Mouse (Mus musculus): ENCODE results near the gene Npnt. TPM values are rescaled to one million over a fixed set of nuclear protein-coding genes. Genes with fewer than 3 reads are reported as not detected.

The Npnt gene
- polyA plus RNA-seq, 1 experiment from 2014 or later: 6.4 TPM

- 73% methylated on average over 3 of the region's 3 CpGs for WGBS
- Histone ChIP-seq H3K9ac (ENCODE audit: low read length) (no peak overlapping the region), H3K4me2 (ENCODE audit: low read length) (no peak overlapping the region), H3K27ac (ENCODE audit: low read depth, low read length) (no peak overlapping the region), H3K4me3 (ENCODE audit: low read depth, low read length) (no peak overlapping the region), H3K36me3 (ENCODE audit: control insufficient read depth, insufficient read depth, low read length) (no peaks in the 10 kb centered on the region), H3K9me3 (replicated peaks; ENCODE audit: control insufficient read depth, low read length) (no peaks in the 10 kb centered on the region), H3K4me1 (ENCODE audit: control insufficient read depth, insufficient read depth, low read length) (0 out of 2 replicates have a peak, but pooled peaks cover 4% of the 10 kb centered on the region), H3K27me3 (replicated peaks; ENCODE audit: control insufficient read depth, insufficient read depth, low read length) (peaks cover 4% of the 10 kb centered on the region; the same call in 1 of the 2 replicates)
- ATAC-seq (no peak), DNase-seq (ENCODE audit: low spot score) (no peak)
Observed at GRCm38 (mm10) chr3:132944609-132945008, 5.5 kb downstream of the Npnt start.

- H3K36me3 ChIP-seq (ENCODE audit: control insufficient read depth, insufficient read depth, low read length): no peaks in the 10 kb centered on the region
- DNase-seq (ENCODE audit: low spot score) (no peak), ATAC-seq (no peak)
Observed at GRCm38 (mm10) chr3:132944193-132944592, 5.9 kb downstream of the Npnt start.

DNA sequence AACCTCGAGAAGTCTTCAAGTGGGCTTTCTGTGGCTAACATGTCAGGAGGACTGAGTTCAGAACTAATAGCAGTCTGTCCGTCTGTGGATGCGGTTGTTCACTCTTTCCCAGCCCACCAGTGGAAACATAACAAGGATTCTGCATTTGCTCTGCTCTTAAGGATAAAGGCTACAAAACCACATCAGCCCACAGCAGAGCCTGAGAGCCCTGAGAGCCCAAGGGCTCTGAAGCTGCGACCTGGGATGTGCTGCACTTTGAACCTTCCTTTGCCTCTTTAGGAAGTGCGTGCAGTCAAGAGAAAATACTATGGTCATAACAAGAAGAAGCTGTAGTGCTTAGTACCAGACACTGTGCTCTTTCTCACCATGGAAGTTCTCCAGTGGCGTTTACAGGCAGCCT is 7.3 kb downstream of the Npnt start:
- Histone ChIP-seq H3K4me1 (ENCODE audit: control insufficient read depth, insufficient read depth, low read length) (no peaks in the 10 kb centered on the region), H3K4me3 (ENCODE audit: low read depth, low read length) (no peak overlapping the region), H3K4me2 (ENCODE audit: low read length) (no peak overlapping the region), H3K9ac (ENCODE audit: low read length) (no peak overlapping the region), H3K36me3 (ENCODE audit: control insufficient read depth, insufficient read depth, low read length) (no peaks in the 10 kb centered on the region), H3K27ac (ENCODE audit: low read depth, low read length) (no peak overlapping the region), H3K9me3 (replicated peaks; ENCODE audit: control insufficient read depth, low read length) (no peaks in the 10 kb centered on the region), H3K27me3 (replicated peaks; ENCODE audit: control insufficient read depth, insufficient read depth, low read length) (no peaks in the 10 kb centered on the region)
- ATAC-seq (no peak), DNase-seq (ENCODE audit: low spot score) (no peak)
- WGBS: 93% methylated on average over 6 of the region's 6 CpGs

More at GRCm38 (mm10) chr3:132944193-132944592, 5.9 kb downstream of the Npnt start:
- Histone ChIP-seq H3K4me3 (ENCODE audit: low read depth, low read length) (no peak overlapping the region), H3K27me3 (replicated peaks; ENCODE audit: control insufficient read depth, insufficient read depth, low read length) (peaks cover 4% of the 10 kb centered on the region; the same call in 1 of the 2 replicates), H3K4me2 (ENCODE audit: low read length) (no peak overlapping the region), H3K27ac (ENCODE audit: low read depth, low read length) (no peak overlapping the region), H3K9me3 (replicated peaks; ENCODE audit: control insufficient read depth, low read length) (no peaks in the 10 kb centered on the region), H3K4me1 (ENCODE audit: control insufficient read depth, insufficient read depth, low read length) (0 out of 2 replicates have a peak, but pooled peaks cover 2% of the 10 kb centered on the region), H3K9ac (ENCODE audit: low read length) (no peak overlapping the region)
- WGBS: 79% methylated on average over 7 of the region's 7 CpGs

- Histone ChIP-seq H3K4me3 (ENCODE audit: low read depth, low read length) (no peak overlapping the region), H3K27ac (ENCODE audit: low read depth, low read length) (no peak overlapping the region), H3K9ac (ENCODE audit: low read length) (no peak overlapping the region), H3K4me1 (ENCODE audit: control insufficient read depth, insufficient read depth, low read length) (no peaks in the 10 kb centered on the region), H3K4me2 (ENCODE audit: low read length) (no peak overlapping the region), H3K36me3 (ENCODE audit: control insufficient read depth, insufficient read depth, low read length) (no peaks in the 10 kb centered on the region), H3K9me3 (replicated peaks; ENCODE audit: control insufficient read depth, low read length) (no peaks in the 10 kb centered on the region), H3K27me3 (replicated peaks; ENCODE audit: control insufficient read depth, insufficient read depth, low read length) (no peaks in the 10 kb centered on the region)
- DNase-seq (ENCODE audit: low spot score) (no peak), ATAC-seq (no peak)
- whole genome bisulfite sequencing: 88% methylated on average over 10 of the region's 10 CpGs
Observed at GRCm38 (mm10) chr3:132940181-132940990, 9.7 kb downstream of the Npnt start.

DNA sequence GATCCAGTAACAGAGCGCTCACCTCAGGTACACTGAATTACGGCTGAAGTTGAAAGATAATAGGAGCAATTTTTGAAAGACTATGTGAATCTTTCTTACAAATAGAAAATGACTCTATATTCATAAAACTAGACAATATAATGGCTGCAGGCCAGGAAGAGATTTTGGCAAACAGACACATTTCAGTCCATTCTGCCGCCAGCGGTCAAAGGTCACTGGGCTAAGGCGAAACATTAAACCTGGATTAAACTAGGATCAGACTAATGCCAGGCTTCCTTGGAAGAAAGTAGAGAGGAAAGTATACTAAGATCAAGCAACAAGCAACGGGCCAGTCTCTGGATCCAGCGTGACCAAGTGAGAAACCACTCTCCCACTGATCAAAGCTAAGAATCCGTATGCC is 11.1 kb downstream of the Npnt start:
- no peak for DNase-seq (ENCODE audit: low spot score)
- Histone ChIP-seq H3K36me3 (ENCODE audit: control insufficient read depth, insufficient read depth, low read length) (no peaks in the 10 kb centered on the region), H3K4me3 (ENCODE audit: low read depth, low read length) (no peak overlapping the region), H3K4me2 (ENCODE audit: low read length) (no peak overlapping the region), H3K9ac (ENCODE audit: low read length) (no peak overlapping the region), H3K27me3 (replicated peaks; ENCODE audit: control insufficient read depth, insufficient read depth, low read length) (no peaks in the 10 kb centered on the region), H3K27ac (ENCODE audit: low read depth, low read length) (no peak overlapping the region), H3K4me1 (ENCODE audit: control insufficient read depth, insufficient read depth, low read length) (0 out of 2 replicates have a peak, but pooled peaks cover 6% of the 10 kb centered on the region), H3K9me3 (replicated peaks; ENCODE audit: control insufficient read depth, low read length) (no peaks in the 10 kb centered on the region)
- 89% methylated on average over 8 of the region's 8 CpGs for WGBS
- ATAC-seq: no peak

- 22% methylated on average over 2 of the region's 2 CpGs for WGBS
- H3K9ac ChIP-seq (ENCODE audit: low read length): no peak overlapping the region
- no peak overlapping the region for H3K4me3 ChIP-seq (ENCODE audit: low read depth, low read length)
- H3K27me3 ChIP-seq (replicated peaks; ENCODE audit: control insufficient read depth, insufficient read depth, low read length): no peaks in the 10 kb centered on the region
- no peak overlapping the region for H3K4me2 ChIP-seq (ENCODE audit: low read length)
- no peaks in the 10 kb centered on the region for H3K9me3 ChIP-seq (replicated peaks; ENCODE audit: control insufficient read depth, low read length)
- DNase-seq (ENCODE audit: low spot score) (peak; percentile 45), ATAC-seq (peak; percentile 57; the same call in 1 of the 2 replicates)
- H3K36me3 ChIP-seq (ENCODE audit: control insufficient read depth, insufficient read depth, low read length): no peaks in the 10 kb centered on the region
- no peak overlapping the region for H3K27ac ChIP-seq (ENCODE audit: low read depth, low read length)
- H3K4me1 ChIP-seq (ENCODE audit: control insufficient read depth, insufficient read depth, low read length): 0 out of 2 replicates have a peak, but pooled peaks cover 6% of the 10 kb centered on the region
Observed at GRCm38 (mm10) chr3:132934649-132935048, 15.4 kb downstream of the Npnt start.

DNA sequence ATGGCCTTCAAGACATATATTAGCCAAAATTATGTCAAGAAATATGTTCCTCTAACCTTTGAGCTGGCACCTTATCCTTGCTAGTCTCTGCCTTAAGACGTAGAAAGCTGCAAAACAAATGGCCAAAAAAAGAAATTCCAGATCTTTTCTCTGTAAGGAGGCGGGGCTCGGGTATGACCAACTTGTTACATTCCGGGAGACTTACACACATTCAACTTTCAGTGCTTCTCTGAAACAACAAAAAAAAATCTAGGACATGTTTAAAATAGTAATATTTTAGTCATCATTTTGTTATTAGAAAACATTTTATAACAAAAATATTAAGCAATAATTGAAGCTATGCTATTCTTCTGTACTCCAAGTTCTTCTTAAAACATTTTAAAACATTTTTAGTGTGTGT is 18.6 kb downstream of the Npnt start:
- 0 out of 2 replicates have a peak, but pooled peaks cover 6% of the 10 kb centered on the region for H3K4me1 ChIP-seq (ENCODE audit: control insufficient read depth, insufficient read depth, low read length)
- WGBS: 90% methylated on average over 4 of the region's 4 CpGs
- no peaks in the 10 kb centered on the region for H3K9me3 ChIP-seq (replicated peaks; ENCODE audit: control insufficient read depth, low read length)
- H3K4me3 ChIP-seq (ENCODE audit: low read depth, low read length): no peak overlapping the region
- ATAC-seq (no peak), DNase-seq (ENCODE audit: low spot score) (no peak)
- no peak overlapping the region for H3K4me2 ChIP-seq (ENCODE audit: low read length)
- H3K27ac ChIP-seq (ENCODE audit: low read depth, low read length): no peak overlapping the region
- no peaks in the 10 kb centered on the region for H3K36me3 ChIP-seq (ENCODE audit: control insufficient read depth, insufficient read depth, low read length)
- H3K27me3 ChIP-seq (replicated peaks; ENCODE audit: control insufficient read depth, insufficient read depth, low read length): no peaks in the 10 kb centered on the region
- H3K9ac ChIP-seq (ENCODE audit: low read length): no peak overlapping the region

DNA sequence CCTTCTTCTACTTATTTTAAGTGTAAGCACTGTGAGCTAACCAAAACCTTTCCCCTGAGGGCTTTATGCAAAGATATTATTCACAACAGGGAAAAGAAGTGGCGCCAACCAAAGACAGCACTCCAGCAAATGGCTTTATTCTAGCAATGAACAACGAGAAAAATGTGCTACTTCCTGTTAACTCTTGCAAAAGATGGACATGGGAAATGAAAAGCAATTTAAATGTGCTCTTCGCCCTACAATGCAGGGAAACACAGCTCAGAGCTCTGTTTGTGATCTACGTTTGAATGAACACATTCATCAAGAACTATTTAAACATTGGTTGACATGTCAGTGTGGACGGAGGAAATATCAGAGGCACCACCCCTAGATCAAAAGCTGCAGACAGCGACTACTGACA is 20.2 kb downstream of the Npnt start:
- H3K27me3 ChIP-seq (replicated peaks; ENCODE audit: control insufficient read depth, insufficient read depth, low read length): no peaks in the 10 kb centered on the region
- H3K4me2 ChIP-seq (ENCODE audit: low read length): no peak overlapping the region
- H3K36me3 ChIP-seq (ENCODE audit: control insufficient read depth, insufficient read depth, low read length): no peaks in the 10 kb centered on the region
- H3K4me1 ChIP-seq (ENCODE audit: control insufficient read depth, insufficient read depth, low read length): 0 out of 2 replicates have a peak, but pooled peaks cover 6% of the 10 kb centered on the region
- no peaks in the 10 kb centered on the region for H3K9me3 ChIP-seq (replicated peaks; ENCODE audit: control insufficient read depth, low read length)
- 77% methylated on average over 6 of the region's 6 CpGs for WGBS
- no peak for ATAC-seq
- DNase-seq (ENCODE audit: low spot score): no peak
- H3K4me3 ChIP-seq (ENCODE audit: low read depth, low read length): no peak overlapping the region
- H3K27ac ChIP-seq (ENCODE audit: low read depth, low read length): no peak overlapping the region
- H3K9ac ChIP-seq (ENCODE audit: low read length): no peak overlapping the region

- H3K4me1 ChIP-seq (ENCODE audit: control insufficient read depth, insufficient read depth, low read length): no peaks in the 10 kb centered on the region
- no peak overlapping the region for H3K4me3 ChIP-seq (ENCODE audit: low read depth, low read length)
- no peaks in the 10 kb centered on the region for H3K36me3 ChIP-seq (ENCODE audit: control insufficient read depth, insufficient read depth, low read length)
- ATAC-seq: no peak
- no peaks in the 10 kb centered on the region for H3K27me3 ChIP-seq (replicated peaks; ENCODE audit: control insufficient read depth, insufficient read depth, low read length)
- WGBS: 86% methylated on average over 9 of the region's 9 CpGs
- DNase-seq (ENCODE audit: low spot score): no peak
- no peaks in the 10 kb centered on the region for H3K9me3 ChIP-seq (replicated peaks; ENCODE audit: control insufficient read depth, low read length)
- H3K27ac ChIP-seq (ENCODE audit: low read depth, low read length): no peak overlapping the region
- no peak overlapping the region for H3K4me2 ChIP-seq (ENCODE audit: low read length)
- no peak overlapping the region for H3K9ac ChIP-seq (ENCODE audit: low read length)
Observed at GRCm38 (mm10) chr3:132928186-132928585, 21.9 kb downstream of the Npnt start.
